Mouse (Mus musculus): ENCODE data around the gene Lclat1.

DNA sequence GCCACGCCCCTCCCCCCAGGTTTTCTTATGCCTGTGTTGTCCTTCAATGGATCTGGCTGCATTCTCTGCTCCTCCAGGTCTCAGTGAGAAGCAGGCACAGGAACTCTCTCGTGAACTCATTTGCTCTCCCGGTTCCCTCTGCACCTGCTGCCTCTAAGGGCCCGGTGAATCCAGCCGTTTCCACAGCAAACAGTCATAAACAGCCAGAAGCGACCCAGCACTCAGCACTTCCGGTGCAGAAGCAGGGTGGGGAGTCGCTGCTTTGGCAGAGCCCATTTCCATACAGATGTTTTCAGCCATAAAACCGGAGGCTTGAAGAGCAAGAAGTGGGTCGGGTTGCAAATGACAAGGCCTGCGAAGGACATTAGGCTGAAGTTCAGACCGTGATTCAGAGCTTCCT is 150.8 kb downstream of the Lclat1 start:
- TF ChIP-seq USF1 (IDR thresholded peaks at IDR 0.05; ENCODE audit: low read depth) (no peak), TCF12 (IDR thresholded peaks at IDR 0.05; ENCODE audit: insufficient read depth, poor library complexity, severe bottlenecking) (no peak), E2F4 (IDR thresholded peaks at IDR 0.05; ENCODE audit: insufficient read depth) (no peak), MAX (IDR thresholded peaks at IDR 0.05; ENCODE audit: low read depth) (no peak), POLR2A (IDR thresholded peaks at IDR 0.05; ENCODE audit: insufficient read length, low read depth) (no peak), POLR2AphosphoS2 (IDR thresholded peaks at IDR 0.05; ENCODE audit: insufficient read length, low read depth) (no peak), SRF (IDR thresholded peaks at IDR 0.05; ENCODE audit: control insufficient read depth, insufficient read length, low read depth) (no peak), MYOG (IDR thresholded peaks at IDR 0.05; ENCODE audit: control insufficient read depth in 1 of 3, insufficient read depth in 1 of 3, insufficient read length in 2 of 3, low read depth in 2 of 3) (no peak), MYOD1 (IDR thresholded peaks at IDR 0.05; ENCODE audit: control insufficient read depth in 1 of 3, insufficient read length in 2 of 3, low read depth in 2 of 3) (no peak), CEBPB (IDR thresholded peaks at IDR 0.05; ENCODE audit: insufficient read depth, poor library complexity, severe bottlenecking) (no peak), TCF3 (IDR thresholded peaks at IDR 0.05; ENCODE audit: insufficient read length, low read depth) (no peak), REST (IDR thresholded peaks at IDR 0.05; ENCODE audit: insufficient read depth, insufficient read length) (no peak)
